Mouse (Mus musculus): ENCODE measurements around the gene Gpbar1. TPM values are rescaled to one million over a fixed set of nuclear protein-coding genes. Genes with fewer than 3 reads are reported as not detected.

Gpbar1 gene
- polyA plus RNA-seq, 1 experiment from 2014 or later: 0.93 TPM

DNA sequence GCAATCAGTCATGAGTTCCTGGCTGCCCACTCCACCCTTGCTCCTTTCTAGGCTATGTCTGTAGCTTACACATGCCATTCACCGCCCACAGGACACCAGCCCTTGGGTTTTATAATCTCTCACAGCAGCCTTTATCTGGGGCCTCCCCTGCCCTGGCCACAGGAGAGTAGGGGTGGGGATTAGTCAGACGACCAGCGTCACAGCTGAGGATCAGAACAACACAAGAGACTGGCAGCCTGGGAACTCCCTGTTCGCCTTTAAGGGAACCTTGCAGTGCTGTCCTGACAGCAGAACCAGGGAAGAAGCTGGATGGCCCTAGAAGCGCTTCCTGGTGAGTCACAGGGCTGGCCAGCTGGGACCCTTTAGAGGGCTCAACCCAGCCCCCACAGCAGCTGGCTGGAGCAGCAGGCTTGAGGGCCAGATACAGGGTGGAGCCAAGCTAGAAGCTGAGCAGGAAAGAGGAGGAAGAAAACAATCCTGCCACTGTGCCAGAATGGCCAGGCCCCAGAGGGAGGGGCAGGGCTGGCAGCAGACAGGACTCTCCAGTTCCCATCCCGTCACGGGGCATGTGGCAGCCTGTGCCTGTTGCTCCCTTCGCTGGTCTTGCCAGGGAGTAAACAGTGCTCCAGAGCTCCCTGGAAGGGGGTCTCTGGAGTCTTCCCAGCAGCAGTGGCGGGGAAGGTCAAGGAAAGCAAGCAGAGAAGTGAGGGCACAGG lies 17.3 kb downstream of the Gpbar1 start:
- H3K27me3 ChIP-seq (replicated peaks; ENCODE audit: control insufficient read depth, insufficient read depth, low read length): no peaks in the 10 kb centered on the region
- peak overlapping the region; percentile 33 for H3K4me3 ChIP-seq (ENCODE audit: low read depth, low read length)
- H3K4me2 ChIP-seq (replicated peaks; ENCODE audit: low read depth): peak overlapping the region; percentile 70
- no peaks in the 10 kb centered on the region for H3K9me3 ChIP-seq (ENCODE audit: control insufficient read depth)
- peaks cover 36% of the 10 kb centered on the region for H3K36me3 ChIP-seq (ENCODE audit: control insufficient read depth, insufficient read depth)
- ATAC-seq: peak; percentile 90
- H3K4me1 ChIP-seq (replicated peaks; ENCODE audit: control insufficient read depth, insufficient read depth, low read length): peaks cover 43% of the 10 kb centered on the region
- H3K9ac ChIP-seq (ENCODE audit: low read depth, low read length): peak overlapping the region; percentile 53
- TF ChIP-seq CTCF (IDR thresholded peaks at IDR 0.05; ENCODE audit: low read depth): no peak
- peak overlapping the region; percentile 98 for H3K27ac ChIP-seq (ENCODE audit: low read depth, low read length)
- 4% methylated on average over 9 of the region's 9 CpGs for WGBS

DNA sequence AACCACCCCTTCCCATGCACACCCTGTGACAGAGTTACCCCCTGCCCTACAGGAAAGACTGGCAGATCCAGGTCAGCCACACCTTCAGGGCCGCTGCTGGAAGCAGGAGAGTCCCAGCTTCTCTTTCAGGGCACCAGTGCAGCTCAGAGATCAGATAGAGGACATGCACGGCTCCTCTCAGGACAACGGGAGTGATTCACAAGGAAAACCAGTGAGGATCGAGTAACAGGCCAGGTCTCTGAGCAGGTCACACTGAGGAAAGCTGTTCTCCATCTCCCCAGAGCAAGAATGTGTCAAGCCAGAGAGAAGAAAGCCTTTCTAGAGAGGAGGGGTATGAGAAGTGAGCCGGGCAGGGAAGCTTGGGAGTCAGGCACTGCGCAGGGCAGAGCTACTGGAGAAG lies 18.1 kb downstream of the Gpbar1 start:
- peak overlapping the region; percentile 70 for H3K4me2 ChIP-seq (replicated peaks; ENCODE audit: low read depth)
- peak overlapping the region; percentile 33 for H3K4me3 ChIP-seq (ENCODE audit: low read depth, low read length)
- H3K9me3 ChIP-seq (ENCODE audit: control insufficient read depth): no peaks in the 10 kb centered on the region
- H3K27me3 ChIP-seq (replicated peaks; ENCODE audit: control insufficient read depth, insufficient read depth, low read length): no peaks in the 10 kb centered on the region
- no peak for TF ChIP-seq CTCF (IDR thresholded peaks at IDR 0.05; ENCODE audit: low read depth)
- peaks cover 50% of the 10 kb centered on the region for H3K4me1 ChIP-seq (replicated peaks; ENCODE audit: control insufficient read depth, insufficient read depth, low read length)
- 15% methylated on average over 6 of the region's 6 CpGs for WGBS
- no peak for ATAC-seq
- H3K36me3 ChIP-seq (ENCODE audit: control insufficient read depth, insufficient read depth): peaks cover 27% of the 10 kb centered on the region
- peak overlapping the region; percentile 53 for H3K9ac ChIP-seq (ENCODE audit: low read depth, low read length)
- H3K27ac ChIP-seq (ENCODE audit: low read depth, low read length): peak overlapping the region; percentile 98

DNA sequence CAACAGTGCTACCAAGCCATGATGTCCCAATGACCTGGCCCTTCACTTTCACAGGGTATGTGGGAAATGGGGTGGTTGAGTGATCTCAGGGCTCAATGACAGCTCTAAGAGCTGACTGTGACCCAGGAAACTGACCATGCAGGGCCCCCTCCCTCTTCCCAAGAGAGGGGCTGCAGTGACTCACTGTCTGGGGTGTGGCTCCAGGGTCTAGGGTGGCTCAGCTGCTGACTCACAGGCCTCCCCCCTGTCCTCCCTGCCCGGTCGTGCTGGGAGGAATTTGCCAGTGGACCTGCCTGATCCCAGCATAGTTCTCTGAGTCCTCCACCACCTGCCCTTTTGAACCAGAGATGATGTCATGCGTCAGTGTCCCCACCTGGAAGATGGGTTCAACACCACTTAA lies 18.9 kb downstream of the Gpbar1 start:
- no peaks in the 10 kb centered on the region for H3K27me3 ChIP-seq (replicated peaks; ENCODE audit: control insufficient read depth, insufficient read depth, low read length)
- H3K4me1 ChIP-seq (replicated peaks; ENCODE audit: control insufficient read depth, insufficient read depth, low read length): peaks cover 56% of the 10 kb centered on the region
- H3K9ac ChIP-seq (ENCODE audit: low read depth, low read length): no peak overlapping the region
- no peak overlapping the region for H3K4me3 ChIP-seq (ENCODE audit: low read depth, low read length)
- TF ChIP-seq CTCF (IDR thresholded peaks at IDR 0.05; ENCODE audit: low read depth): no peak
- peaks cover 19% of the 10 kb centered on the region for H3K36me3 ChIP-seq (ENCODE audit: control insufficient read depth, insufficient read depth)
- ATAC-seq: no peak
- H3K27ac ChIP-seq (ENCODE audit: low read depth, low read length): peak overlapping the region; percentile 98
- no peaks in the 10 kb centered on the region for H3K9me3 ChIP-seq (ENCODE audit: control insufficient read depth)
- WGBS: 35% methylated on average over 3 of the region's 3 CpGs
- peak overlapping the region; percentile 70 for H3K4me2 ChIP-seq (replicated peaks; ENCODE audit: low read depth)

DNA sequence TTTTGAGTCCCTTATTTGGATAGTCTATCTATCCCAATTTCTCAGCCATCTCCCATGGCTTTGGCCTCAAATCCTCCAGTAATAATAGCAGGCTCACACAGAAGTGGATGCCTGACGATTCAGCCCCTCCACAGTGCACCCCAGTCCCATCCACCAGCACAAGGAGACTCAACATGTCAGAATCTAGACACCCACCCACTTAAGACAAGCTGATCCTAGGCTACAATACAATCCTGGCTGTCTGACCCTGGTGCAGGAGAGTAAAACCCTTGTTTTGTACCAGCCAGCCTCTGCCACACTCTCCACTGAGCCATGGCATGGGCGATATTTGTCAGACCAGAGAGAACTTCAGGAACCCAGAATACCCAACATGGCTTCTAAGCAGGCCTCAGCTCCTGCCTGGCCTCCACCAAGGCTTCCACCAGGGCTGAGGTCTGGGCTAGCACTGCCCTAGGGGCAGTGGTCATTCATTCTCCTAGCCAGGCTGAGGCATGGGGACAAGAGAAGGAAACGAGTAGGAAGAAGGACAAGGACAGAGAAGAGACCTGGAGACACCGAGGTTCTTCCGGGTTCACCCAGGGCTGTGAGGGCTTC lies 19.9 kb downstream of the Gpbar1 start:
- Histone ChIP-seq H3K27ac (ENCODE audit: low read depth, low read length) (peak overlapping the region; percentile 60), H3K4me1 (replicated peaks; ENCODE audit: control insufficient read depth, insufficient read depth, low read length) (peaks cover 63% of the 10 kb centered on the region), H3K4me2 (replicated peaks; ENCODE audit: low read depth) (peak overlapping the region; percentile 4; the same call in 1 of the 2 replicates), H3K9me3 (ENCODE audit: control insufficient read depth) (no peaks in the 10 kb centered on the region), H3K36me3 (ENCODE audit: control insufficient read depth, insufficient read depth) (peaks cover 10% of the 10 kb centered on the region; the same call in 1 of the 2 replicates), H3K4me3 (ENCODE audit: low read depth, low read length) (no peak overlapping the region), H3K27me3 (replicated peaks; ENCODE audit: control insufficient read depth, insufficient read depth, low read length) (no peaks in the 10 kb centered on the region), H3K9ac (ENCODE audit: low read depth, low read length) (0 out of 2 replicates have a peak overlapping the region, but pooled peaks have one; percentile 18)
- WGBS: 63% methylated on average over 5 of the region's 5 CpGs
- no peak for ATAC-seq
- TF ChIP-seq CTCF (IDR thresholded peaks at IDR 0.05; ENCODE audit: low read depth): no peak

DNA sequence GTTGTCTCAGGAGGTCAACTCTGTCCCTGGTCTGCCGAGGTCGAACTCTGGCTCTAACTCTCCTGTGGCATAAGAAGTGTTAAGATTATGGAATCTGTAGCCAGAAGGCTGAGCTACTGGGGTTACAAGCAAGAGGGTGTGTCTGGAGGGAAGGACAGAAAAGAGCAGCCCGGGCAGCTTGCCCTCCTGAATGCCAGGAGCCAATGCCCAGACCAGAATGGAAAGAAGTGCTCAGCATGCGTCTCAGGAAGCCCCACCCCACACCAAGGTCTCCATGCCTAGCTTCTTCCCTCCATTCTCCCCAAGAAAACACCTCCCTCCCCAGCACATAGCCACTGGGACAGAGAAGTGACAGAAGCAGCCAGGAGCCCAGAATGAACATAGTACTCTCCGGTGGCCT lies 20.6 kb downstream of the Gpbar1 start:
- TF ChIP-seq CTCF (IDR thresholded peaks at IDR 0.05; ENCODE audit: low read depth): no peak
- H3K9me3 ChIP-seq (ENCODE audit: control insufficient read depth): no peaks in the 10 kb centered on the region
- no peaks in the 10 kb centered on the region for H3K27me3 ChIP-seq (replicated peaks; ENCODE audit: control insufficient read depth, insufficient read depth, low read length)
- peaks cover 60% of the 10 kb centered on the region for H3K4me1 ChIP-seq (replicated peaks; ENCODE audit: control insufficient read depth, insufficient read depth, low read length)
- H3K36me3 ChIP-seq (ENCODE audit: control insufficient read depth, insufficient read depth): peaks cover 9% of the 10 kb centered on the region; the same call in 1 of the 2 replicates
- H3K4me3 ChIP-seq (ENCODE audit: low read depth, low read length): no peak overlapping the region
- 0 out of 2 replicates have a peak overlapping the region, but pooled peaks have one; percentile 18 for H3K9ac ChIP-seq (ENCODE audit: low read depth, low read length)
- ATAC-seq: no peak
- peak overlapping the region; percentile 27 for H3K4me2 ChIP-seq (replicated peaks; ENCODE audit: low read depth)
- H3K27ac ChIP-seq (ENCODE audit: low read depth, low read length): peak overlapping the region; percentile 60; the same call in 1 of the 2 replicates
- 50% methylated on average over 5 of the region's 5 CpGs for WGBS

DNA sequence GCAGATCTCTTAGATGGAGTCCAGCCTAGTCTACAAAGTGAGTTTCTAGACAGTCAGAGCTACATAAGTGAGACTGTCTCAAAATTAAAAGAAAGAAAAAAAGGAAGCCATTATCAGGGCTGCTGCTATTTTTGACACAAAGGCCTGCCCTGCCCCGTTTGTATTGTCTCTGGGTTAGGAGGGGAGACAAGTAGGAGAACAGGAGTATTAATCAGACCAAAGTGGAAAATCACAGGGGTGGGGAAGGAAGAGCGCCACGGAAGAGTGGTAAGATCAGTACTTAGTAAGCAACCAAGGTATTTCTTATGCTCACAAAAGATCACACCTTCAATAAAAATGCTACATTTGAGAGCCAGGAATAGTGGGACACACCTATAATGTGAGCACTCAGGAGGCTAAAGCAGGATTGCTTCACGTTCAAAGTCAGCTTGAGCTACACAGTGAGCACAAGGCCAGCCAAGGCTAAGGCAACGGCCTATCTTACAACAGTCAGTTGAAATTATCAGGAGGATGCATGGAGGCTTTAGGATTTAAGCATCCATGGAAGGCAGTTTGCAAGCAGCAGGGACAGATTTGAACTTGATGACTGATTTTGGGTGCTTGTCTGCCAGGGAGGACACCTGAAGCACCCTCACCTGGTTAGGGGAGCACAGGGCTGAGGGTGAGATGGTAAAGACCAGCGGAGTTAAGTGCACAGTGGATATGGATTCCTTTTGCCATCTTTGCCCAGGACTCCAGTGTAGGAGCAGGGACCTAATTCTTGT lies 22.2 kb downstream of the Gpbar1 start:
- peaks cover 47% of the 10 kb centered on the region for H3K4me1 ChIP-seq (replicated peaks; ENCODE audit: control insufficient read depth, insufficient read depth, low read length)
- no peak overlapping the region for H3K4me3 ChIP-seq (ENCODE audit: low read depth, low read length)
- no peaks in the 10 kb centered on the region for H3K27me3 ChIP-seq (replicated peaks; ENCODE audit: control insufficient read depth, insufficient read depth, low read length)
- H3K36me3 ChIP-seq (ENCODE audit: control insufficient read depth, insufficient read depth): no peaks in the 10 kb centered on the region
- H3K4me2 ChIP-seq (replicated peaks; ENCODE audit: low read depth): peak overlapping the region; percentile 10
- WGBS: 51% methylated on average over 6 of the region's 6 CpGs
- no peak for TF ChIP-seq CTCF (IDR thresholded peaks at IDR 0.05; ENCODE audit: low read depth)
- H3K9me3 ChIP-seq (ENCODE audit: control insufficient read depth): no peaks in the 10 kb centered on the region
- no peak for ATAC-seq
- H3K27ac ChIP-seq (ENCODE audit: low read depth, low read length): peak overlapping the region; percentile 46
- H3K9ac ChIP-seq (ENCODE audit: low read depth, low read length): no peak overlapping the region

Data from intestine, postnatal 0 days (tissue).